Mouse (Mus musculus) spleen, adult 2 months (tissue): ENCODE data around the gene Inpp5b.

ENCODE experiments used
- CTCF ChIP-seq: fragments of 200-500 bp; IDR thresholded peaks from 2 replicates; pipeline ENCODE4 v1.5.1; 2011; ENCODE audit warnings: mild to moderate bottlenecking, inconsistent platforms; ENCODE audit not compliant: insufficient read depth, insufficient read length, insufficient replicate concordance; ENCODE audit errors: extremely low read depth
- POLR2A ChIP-seq: fragments of 200-500 bp; IDR thresholded peaks from 2 replicates; pipeline ENCODE4 v1.6.1; 2011; ENCODE audit warnings: low read depth, low read length, inconsistent platforms

DNA sequence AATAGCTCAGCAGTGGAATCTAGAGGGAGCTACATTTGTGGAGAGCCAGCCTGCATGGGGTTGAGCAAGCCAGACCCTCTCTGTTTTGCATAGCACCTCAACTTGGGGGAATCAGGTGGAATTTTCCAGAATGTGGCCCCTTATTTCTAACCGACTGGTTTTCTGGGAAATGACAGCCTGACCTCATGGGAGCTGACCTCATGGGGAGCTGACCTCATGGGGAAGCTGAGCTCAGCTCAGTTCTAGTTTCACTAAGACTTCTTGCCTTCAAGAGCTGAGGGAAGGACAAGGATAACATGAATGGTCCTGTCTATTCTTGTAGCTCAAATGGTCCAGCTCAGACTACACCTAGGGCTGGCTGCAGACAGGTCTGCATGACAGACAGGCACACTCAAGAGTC is 2.9 kb upstream of the Inpp5b start:
- no peak for TF ChIP-seq POLR2A
- no peak for TF ChIP-seq CTCF
